Mouse (Mus musculus): ENCODE data around the gene Mrpl47.
"Not testable (repeated sequence)": the region's sequence is repeated elsewhere in the genome, so short reads cannot be mapped to it uniquely, and the experiment has no call there.

Mrpl47 gene

GRCm38 (mm10) chr3:32737172-32737655, at the start of gene Mrpl47:
TSS of gene Mrpl47 (minus strand) at chr3:32737605.
- DNase-seq (ENCODE audit: low spot score in 2 of 2): no peak

- no peak for DNase-seq (ENCODE audit: low spot score in 2 of 2)
Measured at GRCm38 (mm10) chr3:32770781-32771180, 33.4 kb upstream of the Mrpl47 start.

GRCm38 (mm10) chr3:32763902-32764301, 26.5 kb upstream of the Mrpl47 start:
- no peak for DNase-seq (ENCODE audit: low spot score in 2 of 2)

- DNase-seq (ENCODE audit: low spot score in 2 of 2): no peak
Measured at GRCm38 (mm10) chr3:32762962-32763361, 25.6 kb upstream of the Mrpl47 start.

- no peak for DNase-seq (ENCODE audit: low spot score in 2 of 2)
Measured at GRCm38 (mm10) chr3:32759212-32759611, 21.8 kb upstream of the Mrpl47 start.

GRCm38 (mm10) chr3:32754384-32754915, 17.0 kb upstream of the Mrpl47 start:
- DNase-seq (ENCODE audit: low spot score in 2 of 2): no peak

- DNase-seq (ENCODE audit: low spot score in 2 of 2): no peak
Measured at GRCm38 (mm10) chr3:32749820-32750579, 12.6 kb upstream of the Mrpl47 start.

GRCm38 (mm10) chr3:32748384-32748783, 11.0 kb upstream of the Mrpl47 start:
- DNase-seq (ENCODE audit: low spot score in 2 of 2): no peak

GRCm38 (mm10) chr3:32745426-32745825, 8.0 kb upstream of the Mrpl47 start:
- DNase-seq (ENCODE audit: low spot score in 2 of 2): not testable (repeated sequence)

- DNase-seq (ENCODE audit: low spot score in 2 of 2): no peak
Measured at GRCm38 (mm10) chr3:32745001-32745400, 7.6 kb upstream of the Mrpl47 start.

GRCm38 (mm10) chr3:32742276-32742780, 4.9 kb upstream of the Mrpl47 start:
- DNase-seq (ENCODE audit: low spot score in 2 of 2): no peak

- no peak for DNase-seq (ENCODE audit: low spot score in 2 of 2)
Measured at GRCm38 (mm10) chr3:32738549-32738948, 1.1 kb upstream of the Mrpl47 start.

- peak; percentile 99 to 100 for DNase-seq (ENCODE audit: low spot score in 2 of 2)
Measured at GRCm38 (mm10) chr3:32736244-32737171, 897 bp downstream of the Mrpl47 start, which contains the start of gene Ndufb5. TSS of gene Ndufb5 (plus strand) at chr3:32736990.

- DNase-seq (ENCODE audit: low spot score in 2 of 2): no peak
Measured at GRCm38 (mm10) chr3:32727861-32728260, 9.5 kb downstream of the Mrpl47 start.

GRCm38 (mm10) chr3:32725951-32726350, 11.5 kb downstream of the Mrpl47 start:
- DNase-seq (ENCODE audit: low spot score in 2 of 2): no peak

GRCm38 (mm10) chr3:32724191-32724590, 13.2 kb downstream of the Mrpl47 start:
- no peak for DNase-seq (ENCODE audit: low spot score in 2 of 2)

GRCm38 (mm10) chr3:32718271-32718670, 19.1 kb downstream of the Mrpl47 start:
- no peak for DNase-seq (ENCODE audit: low spot score in 2 of 2)

- DNase-seq (ENCODE audit: low spot score in 2 of 2): not testable (repeated sequence)
Measured at GRCm38 (mm10) chr3:32717403-32717802, 20.0 kb downstream of the Mrpl47 start.

- DNase-seq (ENCODE audit: low spot score in 2 of 2): no peak
Measured at GRCm38 (mm10) chr3:32713711-32714110, 23.7 kb downstream of the Mrpl47 start.

GRCm38 (mm10) chr3:32709388-32709787, 28.0 kb downstream of the Mrpl47 start:
- no peak for DNase-seq (ENCODE audit: low spot score in 2 of 2)

GRCm38 (mm10) chr3:32708368-32709231, 28.8 kb downstream of the Mrpl47 start:
- DNase-seq (ENCODE audit: low spot score in 2 of 2): peak; percentile 97 to 98
